Mouse (Mus musculus): ENCODE data around the gene Tedc1. TPM values are rescaled to one million over a fixed set of nuclear protein-coding genes. Genes with fewer than 3 reads are reported as not detected.

Tedc1 gene
- polyA plus RNA-seq, 1 experiment = 4.6 TPM

GRCm38 (mm10) chr12:113138901-113139864 is 17.0 kb upstream of the Tedc1 start:
- DNase-seq (ENCODE audit: low read depth) = no peak

- no peak for DNase-seq (ENCODE audit: low read depth)
Observed at GRCm38 (mm10) chr12:113139908-113140615, 16.2 kb upstream of the Tedc1 start, which contains the start of gene Crip2. TSS of gene Crip2 (plus strand) at chr12:113140236.

- no peak for DNase-seq (ENCODE audit: low read depth)
Observed at GRCm38 (mm10) chr12:113140616-113141411, 15.4 kb upstream of the Tedc1 start.

- DNase-seq (ENCODE audit: low read depth) = no peak
Observed at GRCm38 (mm10) chr12:113141531-113141973, 14.7 kb upstream of the Tedc1 start.

- DNase-seq (ENCODE audit: low read depth) = no peak
Observed at GRCm38 (mm10) chr12:113142021-113142975, 13.9 kb upstream of the Tedc1 start.

GRCm38 (mm10) chr12:113143164-113143563 is 13.1 kb upstream of the Tedc1 start:
- no peak for DNase-seq (ENCODE audit: low read depth)

GRCm38 (mm10) chr12:113144001-113144756 is 12.0 kb upstream of the Tedc1 start:
- DNase-seq (ENCODE audit: low read depth) = no peak

- DNase-seq (ENCODE audit: low read depth) = no peak
Observed at GRCm38 (mm10) chr12:113144886-113145285, 11.3 kb upstream of the Tedc1 start.

GRCm38 (mm10) chr12:113145591-113145990 is 10.6 kb upstream of the Tedc1 start:
- no peak for DNase-seq (ENCODE audit: low read depth)

- DNase-seq (ENCODE audit: low read depth) = no peak
Observed at GRCm38 (mm10) chr12:113146112-113147057, 9.8 kb upstream of the Tedc1 start, which contains the start of gene Crip1. TSS of gene Crip1 (plus strand) at chr12:113146316.

GRCm38 (mm10) chr12:113147481-113147880 is 8.7 kb upstream of the Tedc1 start:
- DNase-seq (ENCODE audit: low read depth) = no peak

- no peak for DNase-seq (ENCODE audit: low read depth)
Observed at GRCm38 (mm10) chr12:113148381-113149035, 7.7 kb upstream of the Tedc1 start.

- DNase-seq (ENCODE audit: low read depth) = no peak
Observed at GRCm38 (mm10) chr12:113149341-113149740, 6.9 kb upstream of the Tedc1 start.

GRCm38 (mm10) chr12:113149896-113150295 is 6.3 kb upstream of the Tedc1 start:
- no peak for DNase-seq (ENCODE audit: low read depth)

GRCm38 (mm10) chr12:113150591-113150990 is 5.6 kb upstream of the Tedc1 start:
- DNase-seq (ENCODE audit: low read depth) = no peak

GRCm38 (mm10) chr12:113151046-113151445 is 5.2 kb upstream of the Tedc1 start:
- no peak for DNase-seq (ENCODE audit: low read depth)

GRCm38 (mm10) chr12:113151661-113152271 is 4.5 kb upstream of the Tedc1 start:
- no peak for DNase-seq (ENCODE audit: low read depth)

- no peak for DNase-seq (ENCODE audit: low read depth)
Observed at GRCm38 (mm10) chr12:113152272-113152661, 4.0 kb upstream of the Tedc1 start.
